Mouse (Mus musculus) neural tube, embryonic 14.5 days (tissue): ENCODE measurements around the gene Ccni. TPM values are rescaled to one million over a fixed set of nuclear protein-coding genes. Genes with fewer than 3 reads are reported as not detected.
A peak's percentile ranks its signal among the peaks of the same experiment; 100 is the strongest.

Source experiments
- ATAC-seq: fragments of 200-750 bp; cut with Nextera tagmentation; 2 replicates; pipeline ENCODE4 v1.8.0; 2017; ENCODE audit warnings: low read depth, mild to moderate bottlenecking, moderate TSS enrichment, moderate library complexity
- H3K27ac ChIP-seq: fragments of 300-500 bp; sonication (generic); 2 replicates; pipeline ENCODE4 v1.5.1; 2014; ENCODE audit warnings: low read depth, mild to moderate bottlenecking, control low read depth, low read length, moderate library complexity, mixed read lengths
- H3K27me3 ChIP-seq: fragments of 300-500 bp; sonication (generic); 2 replicates; pipeline ENCODE4 v1.6.1; 2014; ENCODE audit warnings: low read length; ENCODE audit not compliant: control insufficient read depth, insufficient read depth
- H3K36me3 ChIP-seq: fragments of 300-500 bp; sonication (generic); 2 replicates; pipeline ENCODE4 v1.6.1; 2014; ENCODE audit warnings: low read length, mixed read lengths; ENCODE audit not compliant: control insufficient read depth, insufficient read depth
- H3K4me1 ChIP-seq: fragments of 300-500 bp; sonication (generic); 2 replicates; pipeline ENCODE4 v1.6.1; 2014; ENCODE audit warnings: low read length; ENCODE audit not compliant: control insufficient read depth, insufficient read depth
- H3K4me2 ChIP-seq: fragments of 300-500 bp; sonication (generic); 2 replicates; pipeline ENCODE4 v1.6.1; 2014; ENCODE audit warnings: mild to moderate bottlenecking, low read depth, low read length, control low read depth
- H3K4me3 ChIP-seq: fragments of 300-500 bp; sonication (generic); 2 replicates; pipeline ENCODE4 v1.5.1; 2014; ENCODE audit warnings: low read depth, low read length, control low read depth, mixed read lengths
- H3K9ac ChIP-seq: fragments of 300-500 bp; sonication (generic); replicated peaks from 2 replicates; pipeline ENCODE4 v1.6.1; 2014; ENCODE audit warnings: low read depth, mild to moderate bottlenecking, control low read depth, low read length, mixed read lengths
- H3K9me3 ChIP-seq: fragments of 300-500 bp; sonication (generic); 2 replicates; pipeline ENCODE4 v1.6.1; 2016; ENCODE audit warnings: low read length; ENCODE audit not compliant: control insufficient read depth
- WGBS: fragments of 180-500 bp; shearing (Covaris S2); extraction: QIAGEN DNeasy Blood & Tissue Kit; methylation state at CpG from one replicate; pipeline ENCODE4 v1.1.7; 2014; 5-methylcytosine and 5-hydroxymethylcytosine counted together
- polyA plus RNA-seq: library from polyadenylated mRNA; unstranded; fragments of >200 nt; fragmentation: Nextera tagmentation; extraction: Ambion mirVana; gene quantifications from 2 replicates; pipeline ENCODE4 v1.2.1, GENCODE M21; 2014

Gene Ccni
- polyA plus RNA-seq, 1 experiment from 2014 or later = 145 TPM

DNA sequence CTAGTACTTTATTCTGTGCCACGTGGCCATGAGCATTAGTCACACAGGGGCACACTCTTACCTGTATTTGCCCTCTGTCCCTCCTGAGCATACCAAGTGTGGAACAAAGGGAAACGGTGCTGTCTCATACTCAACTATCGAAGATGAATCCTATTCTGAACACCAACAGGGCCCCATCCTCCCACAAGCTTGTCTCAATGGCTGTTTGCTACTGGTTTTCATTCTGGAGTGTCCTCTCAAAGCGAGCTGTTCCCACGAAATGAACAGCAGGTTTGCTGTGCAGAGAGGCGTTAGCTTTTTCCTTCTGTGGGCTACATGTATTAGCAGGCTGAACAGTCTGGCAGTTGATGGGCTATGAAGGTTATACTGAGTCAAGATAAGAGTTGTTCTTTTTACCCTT is 27.7 kb downstream of the Ccni start:
- WGBS = 83% methylated on average over 6 of the region's 6 CpGs
- H3K9me3 ChIP-seq = no peaks in the 10 kb centered on the region
- no peak overlapping the region for H3K27ac ChIP-seq
- no peaks in the 10 kb centered on the region for H3K27me3 ChIP-seq
- ATAC-seq = no peak
- no peak overlapping the region for H3K4me2 ChIP-seq
- H3K4me3 ChIP-seq = no peak overlapping the region
- H3K4me1 ChIP-seq = no peaks in the 10 kb centered on the region
- no peak overlapping the region for H3K9ac ChIP-seq
- peaks cover 9% of the 10 kb centered on the region; the same call in 1 of the 2 replicates for H3K36me3 ChIP-seq

DNA sequence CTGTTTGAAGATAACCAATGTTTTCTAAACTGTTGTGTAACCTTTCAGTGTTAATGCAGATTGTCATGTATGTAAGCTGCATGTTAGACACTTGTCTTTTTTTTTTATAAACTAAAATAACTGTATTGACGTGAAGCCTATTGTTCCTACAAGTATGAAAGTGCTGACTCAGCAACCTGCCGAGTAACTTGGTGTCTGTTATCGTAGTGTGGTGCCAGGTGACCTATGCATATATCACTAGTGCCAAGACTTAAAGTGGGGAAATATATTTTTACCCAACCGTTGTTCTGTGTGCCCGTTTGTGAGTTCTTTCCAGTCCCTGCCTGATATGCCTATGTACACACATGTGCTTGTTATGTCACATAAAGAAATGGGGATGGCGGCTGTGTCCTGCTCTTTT is 31.6 kb downstream of the Ccni start:
- ATAC-seq = no peak
- H3K27me3 ChIP-seq = no peaks in the 10 kb centered on the region
- H3K4me1 ChIP-seq = no peaks in the 10 kb centered on the region
- no peak overlapping the region for H3K9ac ChIP-seq
- no peak overlapping the region for H3K4me3 ChIP-seq
- peaks cover 24% of the 10 kb centered on the region; the same call in 1 of the 2 replicates for H3K36me3 ChIP-seq
- no peak overlapping the region for H3K4me2 ChIP-seq
- H3K9me3 ChIP-seq = no peaks in the 10 kb centered on the region
- 87% methylated on average over 6 of the region's 6 CpGs for WGBS
- no peak overlapping the region for H3K27ac ChIP-seq

DNA sequence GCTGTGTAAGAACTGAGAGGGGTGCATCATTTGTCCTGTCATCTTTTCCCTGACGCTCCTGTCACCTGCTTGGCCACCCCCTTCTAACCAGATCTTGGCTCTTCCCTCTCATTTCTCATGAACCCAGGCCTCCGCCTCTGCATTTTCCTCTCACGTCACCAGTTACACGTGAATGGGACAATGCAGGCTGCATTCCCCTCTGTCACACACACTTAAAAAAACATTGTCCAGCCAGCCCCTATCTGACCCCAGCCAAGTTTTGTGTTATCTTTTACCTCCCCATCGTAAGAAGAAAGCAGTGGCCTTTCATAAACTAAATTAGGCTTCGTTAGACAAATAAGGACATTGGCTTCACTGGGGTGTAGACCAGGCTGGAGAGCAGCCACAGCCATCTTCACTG is 33.8 kb downstream of the Ccni start:
- peaks cover 38% of the 10 kb centered on the region for H3K36me3 ChIP-seq
- no peaks in the 10 kb centered on the region for H3K4me1 ChIP-seq
- no peak overlapping the region for H3K9ac ChIP-seq
- no peak overlapping the region for H3K4me3 ChIP-seq
- H3K27ac ChIP-seq = no peak overlapping the region
- ATAC-seq = no peak
- no peaks in the 10 kb centered on the region for H3K9me3 ChIP-seq
- H3K27me3 ChIP-seq = no peaks in the 10 kb centered on the region
- 86% methylated on average over 6 of the region's 6 CpGs for WGBS
- H3K4me2 ChIP-seq = no peak overlapping the region

DNA sequence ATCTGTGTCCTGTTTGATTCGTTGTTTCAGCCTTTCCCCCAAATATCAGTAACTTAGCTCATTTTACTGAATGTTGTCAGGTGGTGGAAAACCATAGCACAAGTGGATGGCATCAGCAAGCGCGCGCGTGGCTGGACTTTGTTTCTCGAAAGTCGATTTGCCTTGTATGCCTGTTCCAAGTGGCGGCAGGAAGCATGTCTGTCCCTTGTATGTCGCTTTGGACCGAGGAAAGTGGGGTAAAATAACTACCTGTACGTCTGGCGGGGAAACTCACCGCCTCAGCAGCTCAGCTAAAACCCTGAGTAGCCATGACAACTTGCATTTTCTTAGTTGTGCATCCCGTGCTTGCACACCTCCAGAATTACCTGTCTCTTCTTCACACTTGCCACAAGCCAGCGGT is 34.9 kb downstream of the Ccni start:
- Histone ChIP-seq H3K27ac (no peak overlapping the region), H3K36me3 (peaks cover 42% of the 10 kb centered on the region), H3K4me3 (no peak overlapping the region), H3K9me3 (no peaks in the 10 kb centered on the region), H3K4me2 (no peak overlapping the region), H3K27me3 (no peaks in the 10 kb centered on the region), H3K4me1 (no peaks in the 10 kb centered on the region), H3K9ac (no peak overlapping the region)
- ATAC-seq = no peak
- WGBS = 97% methylated on average over 15 of the region's 15 CpGs

DNA sequence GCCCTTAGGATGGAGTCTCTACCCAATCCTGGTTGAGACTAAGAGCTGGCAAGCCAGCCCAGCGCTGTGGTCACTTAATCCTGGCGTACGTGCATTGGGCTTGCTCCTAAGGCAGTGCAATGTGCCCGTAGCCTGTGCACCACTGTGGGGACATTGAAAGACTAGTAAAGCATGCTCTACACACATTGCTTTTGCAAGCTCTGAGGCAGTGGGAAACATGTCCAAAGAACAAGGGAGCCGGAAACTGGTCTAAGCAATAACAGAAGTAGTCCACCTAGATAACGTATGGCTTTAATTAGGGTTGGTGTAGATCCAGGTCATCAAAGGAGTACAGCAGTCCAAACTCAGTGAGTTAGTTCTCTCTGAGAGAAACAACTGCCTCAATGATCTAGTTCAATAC is 37.6 kb downstream of the Ccni start:
- Histone ChIP-seq H3K36me3 (peaks cover 39% of the 10 kb centered on the region), H3K4me3 (no peak overlapping the region), H3K27me3 (no peaks in the 10 kb centered on the region), H3K9me3 (no peaks in the 10 kb centered on the region), H3K4me1 (no peaks in the 10 kb centered on the region), H3K27ac (no peak overlapping the region), H3K4me2 (no peak overlapping the region), H3K9ac (no peak overlapping the region)
- WGBS = 92% methylated on average over 6 of the region's 6 CpGs
- no peak for ATAC-seq

DNA sequence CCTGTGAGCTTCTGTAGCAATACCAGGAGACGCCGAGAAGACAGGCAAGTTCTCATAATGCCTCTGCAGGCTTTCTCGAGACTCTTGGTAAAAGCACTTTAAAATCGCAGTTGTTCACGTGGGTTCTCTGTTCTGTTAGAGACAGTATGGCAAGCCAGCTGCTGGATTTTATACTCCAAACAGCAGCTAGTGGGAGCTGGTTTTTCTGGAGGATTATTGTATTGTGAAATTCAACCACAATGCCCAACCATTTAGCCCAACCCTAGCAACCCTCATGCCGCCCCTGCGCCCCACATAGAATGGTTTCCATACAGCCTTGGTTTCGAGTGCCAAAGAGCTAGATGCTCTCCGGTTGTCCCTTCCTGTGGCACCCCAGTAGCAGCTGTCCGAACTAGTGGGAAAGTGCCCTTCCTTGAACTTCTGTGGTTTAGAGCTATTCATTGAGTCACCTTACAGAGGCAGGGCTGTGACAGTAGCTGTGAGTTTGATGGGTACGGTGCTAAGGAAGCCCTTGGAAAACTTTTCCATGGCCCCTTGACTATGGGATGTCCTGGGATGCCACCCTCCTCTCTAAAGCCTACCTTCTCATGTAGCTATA is 38.3 kb downstream of the Ccni start:
- WGBS = 95% methylated on average over 11 of the region's 11 CpGs
- H3K9me3 ChIP-seq = no peaks in the 10 kb centered on the region
- H3K9ac ChIP-seq = no peak overlapping the region
- H3K27ac ChIP-seq = no peak overlapping the region
- H3K4me3 ChIP-seq = no peak overlapping the region
- H3K4me1 ChIP-seq = no peaks in the 10 kb centered on the region
- no peak overlapping the region for H3K4me2 ChIP-seq
- H3K27me3 ChIP-seq = no peaks in the 10 kb centered on the region
- H3K36me3 ChIP-seq = peaks cover 39% of the 10 kb centered on the region
- no peak for ATAC-seq

DNA sequence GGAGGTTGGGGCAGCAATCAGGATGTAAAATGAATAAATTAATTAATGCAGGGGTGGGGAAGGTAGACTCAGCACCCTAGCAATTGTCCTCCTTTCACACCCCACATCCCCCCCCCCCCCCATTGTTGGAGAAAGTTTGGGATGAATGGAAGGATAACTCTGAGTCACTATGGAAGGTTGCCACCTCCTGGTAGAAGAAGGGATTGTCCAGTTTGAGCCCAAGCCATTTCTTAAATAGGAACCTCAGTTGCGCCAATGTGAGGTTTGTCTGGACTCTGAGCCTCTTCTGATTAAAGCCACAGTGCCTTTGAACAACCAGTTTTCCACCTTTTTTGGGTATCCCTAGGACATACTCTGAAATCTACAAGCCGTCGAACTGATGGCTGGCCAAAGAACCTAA is 42.8 kb downstream of the Ccni start:
- Histone ChIP-seq H3K4me2 (no peak overlapping the region), H3K36me3 (peaks cover 32% of the 10 kb centered on the region), H3K27ac (no peak overlapping the region), H3K4me3 (no peak overlapping the region), H3K9me3 (no peaks in the 10 kb centered on the region), H3K27me3 (no peaks in the 10 kb centered on the region), H3K4me1 (no peaks in the 10 kb centered on the region), H3K9ac (no peak overlapping the region)
- ATAC-seq = peak; percentile 25; the same call in 1 of the 2 replicates
- 81% methylated on average over 3 of the region's 3 CpGs for WGBS

DNA sequence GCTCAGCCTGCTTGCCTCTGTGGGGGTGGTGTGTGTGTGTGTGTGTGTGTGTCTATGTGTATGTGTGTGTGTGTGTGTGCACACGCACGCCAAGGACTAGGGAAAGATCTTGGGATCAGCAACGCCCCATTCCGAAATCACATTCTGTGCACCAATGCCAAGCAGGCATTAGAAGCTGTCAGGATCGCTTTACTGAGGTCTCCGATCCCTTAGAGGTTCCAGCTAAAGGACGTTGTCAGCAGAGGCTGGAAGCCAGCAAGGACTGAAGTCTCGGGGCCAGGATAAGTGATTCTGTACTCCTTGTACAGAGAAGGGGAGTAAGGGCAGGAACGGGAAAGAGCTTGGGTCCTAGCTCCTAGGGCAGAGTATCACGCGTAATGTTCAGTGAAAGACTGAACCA is 51.9 kb downstream of the Ccni start:
- H3K27me3 ChIP-seq = no peaks in the 10 kb centered on the region
- peaks cover 23% of the 10 kb centered on the region; the same call in 1 of the 2 replicates for H3K36me3 ChIP-seq
- 91% methylated on average over 11 of the region's 11 CpGs for WGBS
- no peak overlapping the region for H3K27ac ChIP-seq
- H3K4me2 ChIP-seq = no peak overlapping the region
- H3K9ac ChIP-seq = no peak overlapping the region
- ATAC-seq = no peak
- H3K4me1 ChIP-seq = no peaks in the 10 kb centered on the region; the same call in 1 of the 2 replicates
- no peak overlapping the region for H3K4me3 ChIP-seq
- H3K9me3 ChIP-seq = no peaks in the 10 kb centered on the region

DNA sequence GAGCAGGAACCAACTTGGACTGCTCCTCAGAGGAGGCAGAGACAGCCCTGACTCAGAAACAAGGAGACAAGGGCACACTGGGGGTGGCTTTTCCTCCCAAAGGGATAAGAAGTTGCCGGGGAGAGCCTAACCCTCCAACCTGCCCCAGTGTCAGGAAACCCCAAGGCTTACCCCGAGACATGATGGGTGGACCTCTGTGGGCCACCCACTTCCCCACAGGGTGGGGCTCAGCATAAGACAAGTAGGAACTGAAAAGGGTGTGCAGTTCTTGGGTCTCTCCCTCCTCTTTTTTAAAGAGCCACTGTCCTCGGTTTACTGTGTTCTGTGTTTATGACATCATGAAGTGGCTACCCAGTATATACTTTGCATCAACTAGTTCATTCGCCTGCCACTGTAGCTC is 53.8 kb downstream of the Ccni start:
- WGBS = 92% methylated on average over 4 of the region's 4 CpGs
- Histone ChIP-seq H3K9me3 (no peaks in the 10 kb centered on the region), H3K4me2 (no peak overlapping the region), H3K36me3 (peaks cover 15% of the 10 kb centered on the region; the same call in 1 of the 2 replicates), H3K9ac (no peak overlapping the region), H3K4me1 (no peaks in the 10 kb centered on the region; the same call in 1 of the 2 replicates), H3K4me3 (no peak overlapping the region), H3K27ac (no peak overlapping the region), H3K27me3 (no peaks in the 10 kb centered on the region)
- no peak for ATAC-seq
